Mouse (Mus musculus) stomach, postnatal 0 days (tissue): ENCODE measurements around the gene Mas1.

Experiments
- CTCF ChIP-seq: IDR thresholded peaks from 2 replicates; pipeline ENCODE4 v1.5.1; 2016; ENCODE audit warnings: antibody characterized with exemption, low read depth, mild to moderate bottlenecking, moderate library complexity
- EP300 ChIP-seq: optimal IDR thresholded peaks from 2 replicates; pipeline ENCODE3; 2016; ENCODE audit warnings: antibody characterized with exemption

DNA sequence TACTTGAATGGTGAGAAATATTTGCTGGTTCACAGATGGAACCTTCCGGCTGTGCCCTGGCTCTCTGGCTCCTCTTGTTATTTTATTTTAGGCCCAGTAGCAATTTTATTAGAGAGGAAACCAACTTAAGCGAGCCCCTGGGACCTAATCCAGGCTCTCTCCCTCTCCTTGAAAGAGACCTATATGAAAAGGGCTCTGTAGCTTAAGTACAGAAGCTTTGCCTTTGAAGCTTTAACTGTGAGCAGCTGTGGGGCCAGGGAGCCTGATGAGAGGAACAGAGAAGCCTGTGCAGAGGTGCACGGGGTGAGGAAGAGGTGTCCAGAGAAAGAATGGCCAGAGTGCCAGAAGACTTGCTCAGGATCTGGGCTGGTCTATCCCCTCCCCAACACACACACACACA lies 33.1 kb downstream of the Mas1 start:
- TF ChIP-seq CTCF (no peak), EP300 (no peak)
